ENCODE assay signal across 19 mouse cellular contexts in genomic region chr4:36635666-36636065, GRCm38 (mm10).
DNase-seq lines count a peak whose midpoint lies in the region; ATAC-seq and TF ChIP-seq lines count a peak whose summit lies in the region.
"Had no signal": no experiment of that assay in that cellular context is flagged by ENCODE, and none has a peak within 500 bp of the region (broad histone marks: within the 10 kb centered on the region; RNA-seq: fewer than 3 reads in every experiment).

No protein-coding gene starts in this region.

- TF ChIP-seq POLR2A in brain, embryonic 14.5 days (IDR thresholded peaks at IDR 0.05; ENCODE audit: borderline replicate concordance, extremely low read depth, insufficient read depth, insufficient read length, poor library complexity, severe bottlenecking): no peak

- no peak overlapping the region for H3K27ac ChIP-seq in forebrain, embryonic 16.5 days (ENCODE audit: low read length)
- no peak overlapping the region for H3K27ac ChIP-seq in forebrain, embryonic 11.5 days (ENCODE audit: low read depth, low read length)
- H3K27ac ChIP-seq: embryonic facial prominence, embryonic 10.5 days; embryonic facial prominence, embryonic 12.5 days; forebrain, embryonic 15.5 days had no signal

- H3K4me2 ChIP-seq in forebrain, embryonic 16.5 days (ENCODE audit: low read length): no peak overlapping the region
- no peak overlapping the region for H3K4me2 ChIP-seq in forebrain, embryonic 11.5 days (ENCODE audit: low read depth, low read length, severe bottlenecking)
- H3K4me2 ChIP-seq: embryonic facial prominence, embryonic 12.5 days; forebrain, embryonic 15.5 days had no signal

- H3K36me3 ChIP-seq in forebrain, embryonic 16.5 days (ENCODE audit: control insufficient read depth, insufficient read depth): no peaks in the 10 kb centered on the region
- no peaks in the 10 kb centered on the region for H3K36me3 ChIP-seq in forebrain, embryonic 11.5 days (ENCODE audit: control insufficient read depth, insufficient read depth, low read length)
- H3K36me3 ChIP-seq: embryonic facial prominence, embryonic 10.5 days; embryonic facial prominence, embryonic 12.5 days; forebrain, embryonic 15.5 days had no signal

- TF ChIP-seq CTCF in brain, embryonic 14.5 days (IDR thresholded peaks at IDR 0.05; ENCODE audit: borderline replicate concordance, extremely low read depth, insufficient read depth, insufficient read length): no peak

- no peaks in the 10 kb centered on the region for H3K4me1 ChIP-seq in forebrain, embryonic 16.5 days (replicated peaks; ENCODE audit: control insufficient read depth, insufficient read depth, low read length)
- no peaks in the 10 kb centered on the region for H3K4me1 ChIP-seq in forebrain, embryonic 11.5 days (replicated peaks; ENCODE audit: control insufficient read depth, insufficient read depth, low read length)
- H3K4me1 ChIP-seq: embryonic facial prominence, embryonic 10.5 days; embryonic facial prominence, embryonic 12.5 days; forebrain, embryonic 15.5 days had no signal

- no peaks in the 10 kb centered on the region for H3K9me3 ChIP-seq in forebrain, embryonic 16.5 days (ENCODE audit: control insufficient read depth, low read length)
- no peaks in the 10 kb centered on the region for H3K9me3 ChIP-seq in forebrain, embryonic 11.5 days (ENCODE audit: control insufficient read depth, low read length)
- H3K9me3 ChIP-seq: embryonic facial prominence, embryonic 10.5 days; embryonic facial prominence, embryonic 12.5 days; forebrain, embryonic 15.5 days had no signal

- no peaks in the 10 kb centered on the region for H3K27me3 ChIP-seq in forebrain, embryonic 16.5 days (replicated peaks; ENCODE audit: control insufficient read depth, insufficient read depth, low read length)
- H3K27me3 ChIP-seq in forebrain, embryonic 11.5 days (ENCODE audit: control insufficient read depth, insufficient read depth, low read length): no peaks in the 10 kb centered on the region
- H3K27me3 ChIP-seq: embryonic facial prominence, embryonic 12.5 days; forebrain, embryonic 15.5 days had no signal

- H3K9ac ChIP-seq in forebrain, embryonic 16.5 days (replicated peaks; ENCODE audit: low read depth, low read length): no peak overlapping the region
- no peak overlapping the region for H3K9ac ChIP-seq in forebrain, embryonic 11.5 days (ENCODE audit: low read length)
- H3K9ac ChIP-seq: embryonic facial prominence, embryonic 12.5 days; forebrain, embryonic 15.5 days had no signal

- WGBS in forebrain, embryonic 16.5 days: 60% methylated on average over 2 of the region's 2 CpGs
- 88% methylated on average over 2 of the region's 2 CpGs for WGBS in forebrain, embryonic 11.5 days

- ATAC-seq in forebrain, embryonic 16.5 days: 0 out of 2 replicates have a peak, but pooled peaks have one; percentile 38
- no peak for ATAC-seq in forebrain, embryonic 11.5 days (replicated peaks; ENCODE audit: low FRiP score)
- ATAC-seq in frontal cortex, adult (ENCODE audit: low TSS enrichment): peak; percentile 63
- ATAC-seq: forebrain, embryonic 15.5 days had no signal

- H3K4me3 ChIP-seq in forebrain, embryonic 16.5 days (replicated peaks; ENCODE audit: low read length): no peak overlapping the region
- H3K4me3 ChIP-seq in forebrain, embryonic 11.5 days (ENCODE audit: low read depth, low read length): no peak overlapping the region
- H3K4me3 ChIP-seq: embryonic facial prominence, embryonic 10.5 days; embryonic facial prominence, embryonic 12.5 days; forebrain, embryonic 15.5 days had no signal

- DNase-seq in forebrain, embryonic 11.5 days (ENCODE audit: low spot score): no peak
- DNase-seq in frontal cortex, postnatal 14 days (ENCODE audit: low spot score in 2 of 2): no peak
- DNase-seq in brain, embryonic 14.5 days (ENCODE audit: low read depth): peak; percentile 46
- peak; percentile 32 for DNase-seq in telencephalon, adult 2 months (ENCODE audit: low read depth, low spot score)
- DNase-seq in adrenal gland, postnatal 36 days: no peak
- DNase-seq in thymus, postnatal 4 days: no peak
- DNase-seq: adrenal gland, adult 2 months; adrenal gland, postnatal 10 days; adrenal gland, postnatal 25 days; cerebellum, adult 11 months; cerebellum, adult 2 months; cerebellum, adult 9-10 months; cerebellum, postnatal 10 days; cerebellum, postnatal 25 days had no signal

Comparison
In these comparisons a context has a peak if more than half of its experiments do, and no peak if none do; other contexts are left out.
1. DNase-seq: peak in brain, embryonic 14.5 days (single experiment) and telencephalon, adult 2 months (single experiment); none in forebrain, embryonic 11.5 days (single experiment), frontal cortex, postnatal 14 days (0 of 2), adrenal gland, postnatal 36 days (0 of 2) and thymus, postnatal 4 days (single experiment).